Mouse (Mus musculus): ENCODE measurements around the gene Fhl3.
"Not testable (repeated sequence)": the region's sequence is repeated elsewhere in the genome, so short reads cannot be mapped to it uniquely, and the experiment has no call there.

Gene Fhl3

GRCm38 (mm10) chr4:124708518-124709477 lies 8.3 kb downstream of the Fhl3 start:
- DNase-seq (ENCODE audit: extremely low spot score): peak; percentile 94

- DNase-seq (ENCODE audit: extremely low spot score): peak; percentile 73
These were observed 9.5 kb downstream of the Fhl3 start for GRCm38 (mm10) chr4:124709961-124710446.

- peak; percentile 63 for DNase-seq (ENCODE audit: extremely low spot score)
These were observed 10.3 kb downstream of the Fhl3 start for GRCm38 (mm10) chr4:124710776-124711291.

- DNase-seq (ENCODE audit: extremely low spot score): no peak
These were observed 12.1 kb downstream of the Fhl3 start for GRCm38 (mm10) chr4:124712618-124713017.

GRCm38 (mm10) chr4:124713850-124714249 lies 13.3 kb downstream of the Fhl3 start:
- DNase-seq (ENCODE audit: extremely low spot score): not testable (repeated sequence)

GRCm38 (mm10) chr4:124714545-124715481 lies 14.3 kb downstream of the Fhl3 start, which contains the start of gene Sf3a3:
Gene Sf3a3, plus strand, starts transcription at chr4:124714776.
- peak; percentile 96 for DNase-seq (ENCODE audit: extremely low spot score)

GRCm38 (mm10) chr4:124719101-124719500 lies 18.6 kb downstream of the Fhl3 start:
- no peak for DNase-seq (ENCODE audit: extremely low spot score)

GRCm38 (mm10) chr4:124726121-124726520 lies 25.6 kb downstream of the Fhl3 start:
- no peak for DNase-seq (ENCODE audit: extremely low spot score)

- no peak for DNase-seq (ENCODE audit: extremely low spot score)
These were observed 36.5 kb downstream of the Fhl3 start for GRCm38 (mm10) chr4:124736952-124737351.

- DNase-seq (ENCODE audit: extremely low spot score): no peak
These were observed 37.0 kb downstream of the Fhl3 start for GRCm38 (mm10) chr4:124737486-124737885.

- no peak for DNase-seq (ENCODE audit: extremely low spot score)
These were observed 37.5 kb downstream of the Fhl3 start for GRCm38 (mm10) chr4:124738013-124738412.

GRCm38 (mm10) chr4:124738783-124739182 lies 38.3 kb downstream of the Fhl3 start:
- no peak for DNase-seq (ENCODE audit: extremely low spot score)

GRCm38 (mm10) chr4:124741376-124742343 lies 41.2 kb downstream of the Fhl3 start, which contains the start of gene Inpp5b:
Gene Inpp5b, plus strand, starts transcription at chr4:124741850.
- peak; percentile 78 for DNase-seq (ENCODE audit: extremely low spot score)

- no peak for DNase-seq (ENCODE audit: extremely low spot score)
These were observed 42.3 kb downstream of the Fhl3 start for GRCm38 (mm10) chr4:124742839-124743238.

GRCm38 (mm10) chr4:124746577-124746976 lies 46.1 kb downstream of the Fhl3 start:
- DNase-seq (ENCODE audit: extremely low spot score): no peak

- no peak for DNase-seq (ENCODE audit: extremely low spot score)
These were observed 47.4 kb downstream of the Fhl3 start for GRCm38 (mm10) chr4:124747851-124748250.

- peak; percentile 98 for DNase-seq (ENCODE audit: extremely low spot score)
These were observed 51.1 kb downstream of the Fhl3 start for GRCm38 (mm10) chr4:124751300-124752250.

GRCm38 (mm10) chr4:124752281-124753199 lies 52.0 kb downstream of the Fhl3 start:
- peak; percentile 24 for DNase-seq (ENCODE audit: extremely low spot score)
